Mouse (Mus musculus) lung, postnatal 0 days (tissue): ENCODE data around the gene Ap3b1. TPM values are rescaled to one million over a fixed set of nuclear protein-coding genes. Genes with fewer than 3 reads are reported as not detected.

ENCODE experiments used
- ATAC-seq: fragments of 200-750 bp; cut with Nextera tagmentation; 2 replicates; pipeline ENCODE4 v1.8.0; 2017; ENCODE audit warnings: moderate library complexity
- DNase-seq: peaks from one replicate; pipeline ENCODE4 v3.0.0-alpha.2; 2016; ENCODE audit warnings: low spot score
- H3K27ac ChIP-seq: fragments of 300-500 bp; sonication (generic); 2 replicates; pipeline ENCODE4 v1.5.1; 2014; ENCODE audit warnings: antibody characterized with exemption, mild to moderate bottlenecking, low read length, mixed read lengths
- H3K27me3 ChIP-seq: fragments of 300-500 bp; sonication (generic); replicated peaks from 2 replicates; pipeline ENCODE4 v1.6.1; 2014; ENCODE audit warnings: low read length, mixed read lengths; ENCODE audit not compliant: insufficient read depth
- H3K36me3 ChIP-seq: fragments of 300-500 bp; sonication (generic); 2 replicates; pipeline ENCODE4 v1.6.1; 2014; ENCODE audit warnings: low read length, mixed read lengths; ENCODE audit not compliant: insufficient read depth
- H3K4me1 ChIP-seq: fragments of 300-500 bp; sonication (generic); 2 replicates; pipeline ENCODE4 v1.6.1; 2014; ENCODE audit warnings: antibody characterized with exemption, low read depth, low read length, mixed read lengths; ENCODE audit not compliant: insufficient read depth
- H3K4me2 ChIP-seq: fragments of 300-500 bp; sonication (generic); replicated peaks from 2 replicates; pipeline ENCODE4 v1.6.1; 2014; ENCODE audit warnings: low read depth, mild to moderate bottlenecking, low read length, moderate library complexity, mixed read lengths
- H3K4me3 ChIP-seq: fragments of 300-500 bp; sonication (generic); 2 replicates; pipeline ENCODE4 v1.5.1; 2014; ENCODE audit warnings: low read depth, low read length
- H3K9ac ChIP-seq: fragments of 300-500 bp; sonication (generic); replicated peaks from 2 replicates; pipeline ENCODE4 v1.6.1; 2014; ENCODE audit warnings: low read depth, mild to moderate bottlenecking
- H3K9me3 ChIP-seq: fragments of 300-500 bp; sonication (generic); 2 replicates; pipeline ENCODE4 v1.6.1; 2016; ENCODE audit warnings: low read length, mixed read lengths
- CTCF ChIP-seq: IDR thresholded peaks from 2 replicates; pipeline ENCODE4 v1.5.1; 2016; ENCODE audit warnings: antibody characterized with exemption, mild to moderate bottlenecking
- EP300 ChIP-seq: IDR thresholded peaks from 2 replicates; pipeline ENCODE4 v1.6.1; 2016; ENCODE audit warnings: antibody characterized with exemption, mild to moderate bottlenecking, control low read depth
- WGBS: fragments of 180-500 bp; shearing (Covaris S2); extraction: QIAGEN DNeasy Blood & Tissue Kit; methylation state at CpG from one replicate; pipeline ENCODE4 v1.1.7; 2014; 5-methylcytosine and 5-hydroxymethylcytosine counted together
- polyA plus RNA-seq: library from polyadenylated mRNA; unstranded; fragments of >200 nt; fragmentation: Nextera tagmentation; extraction: Ambion mirVana; gene quantifications from 2 replicates; pipeline ENCODE4 v1.2.1, GENCODE M21; 2015

Gene Ap3b1
- polyA plus RNA-seq, 1 experiment from 2014 or later: 26.1 TPM

- Histone ChIP-seq H3K4me2 (no peak overlapping the region), H3K4me3 (no peak overlapping the region), H3K36me3 (peaks cover 10% of the 10 kb centered on the region), H3K4me1 (0 out of 2 replicates have a peak, but pooled peaks cover 3% of the 10 kb centered on the region), H3K9me3 (no peaks in the 10 kb centered on the region), H3K9ac (no peak overlapping the region), H3K27ac (no peak overlapping the region), H3K27me3 (no peaks in the 10 kb centered on the region)
- ATAC-seq (no peak), DNase-seq (no peak)
- no peak for TF ChIP-seq CTCF
- TF ChIP-seq EP300: no peak
- WGBS: 95% methylated on average over 10 of the region's 10 CpGs
Measured at GRCm38 (mm10) chr13:94396392-94396920, 37.7 kb downstream of the Ap3b1 start.

GRCm38 (mm10) chr13:94398568-94399374, 40.0 kb downstream of the Ap3b1 start:
- Histone ChIP-seq H3K36me3 (peaks cover 10% of the 10 kb centered on the region; the same call in 1 of the 2 replicates), H3K4me1 (0 out of 2 replicates have a peak, but pooled peaks cover 3% of the 10 kb centered on the region), H3K4me3 (no peak overlapping the region), H3K4me2 (no peak overlapping the region), H3K9ac (no peak overlapping the region), H3K9me3 (no peaks in the 10 kb centered on the region), H3K27me3 (no peaks in the 10 kb centered on the region), H3K27ac (no peak overlapping the region)
- no peak for TF ChIP-seq EP300
- no peak for TF ChIP-seq CTCF
- peak; percentile 62 for DNase-seq
- peak; percentile 41 for ATAC-seq
- WGBS: 76% methylated on average over 12 of the region's 12 CpGs

- DNase-seq: no peak
Measured at GRCm38 (mm10) chr13:94400465-94400864, 41.7 kb downstream of the Ap3b1 start.

GRCm38 (mm10) chr13:94423600-94423999, 64.8 kb downstream of the Ap3b1 start:
- 83% methylated on average over 5 of the region's 5 CpGs for WGBS
- TF ChIP-seq EP300: no peak
- no peak for TF ChIP-seq CTCF
- ATAC-seq: no peak

More at GRCm38 (mm10) chr13:94400465-94400864, 41.7 kb downstream of the Ap3b1 start:
- TF ChIP-seq EP300: no peak
- TF ChIP-seq CTCF: no peak
- Histone ChIP-seq H3K9ac (no peak overlapping the region), H3K4me2 (no peak overlapping the region), H3K4me3 (no peak overlapping the region), H3K27ac (no peak overlapping the region), H3K4me1 (0 out of 2 replicates have a peak, but pooled peaks cover 3% of the 10 kb centered on the region), H3K9me3 (no peaks in the 10 kb centered on the region), H3K27me3 (no peaks in the 10 kb centered on the region), H3K36me3 (peaks cover 15% of the 10 kb centered on the region; the same call in 1 of the 2 replicates)
- 79% methylated on average over 8 of the region's 8 CpGs for WGBS
- no peak for ATAC-seq

GRCm38 (mm10) chr13:94429567-94429966, 70.8 kb downstream of the Ap3b1 start:
- Histone ChIP-seq H3K36me3 (no peaks in the 10 kb centered on the region), H3K27ac (no peak overlapping the region), H3K4me3 (no peak overlapping the region), H3K27me3 (no peaks in the 10 kb centered on the region), H3K9me3 (no peaks in the 10 kb centered on the region), H3K4me1 (no peaks in the 10 kb centered on the region), H3K4me2 (no peak overlapping the region), H3K9ac (no peak overlapping the region)
- ATAC-seq: no peak
- TF ChIP-seq CTCF: no peak
- TF ChIP-seq EP300: no peak
- no peak for DNase-seq
- WGBS: 86% methylated on average over 2 of the region's 2 CpGs

More at GRCm38 (mm10) chr13:94423600-94423999, 64.8 kb downstream of the Ap3b1 start:
- Histone ChIP-seq H3K9ac (no peak overlapping the region), H3K36me3 (no peaks in the 10 kb centered on the region), H3K27ac (no peak overlapping the region), H3K4me1 (no peaks in the 10 kb centered on the region), H3K4me2 (no peak overlapping the region), H3K9me3 (no peaks in the 10 kb centered on the region), H3K4me3 (no peak overlapping the region), H3K27me3 (no peaks in the 10 kb centered on the region)
- DNase-seq: no peak

- Histone ChIP-seq H3K27ac (no peak overlapping the region), H3K9me3 (no peaks in the 10 kb centered on the region), H3K9ac (no peak overlapping the region), H3K4me1 (peaks cover 8% of the 10 kb centered on the region; the same call in 1 of the 2 replicates), H3K4me2 (no peak overlapping the region), H3K36me3 (0 out of 2 replicates have a peak, but pooled peaks cover 3% of the 10 kb centered on the region), H3K4me3 (no peak overlapping the region), H3K27me3 (no peaks in the 10 kb centered on the region)
- peak; percentile 57 for DNase-seq
- TF ChIP-seq CTCF (no peak), EP300 (no peak)
- ATAC-seq: peak; percentile 40; the same call in 1 of the 2 replicates
- WGBS: 34% methylated on average over 5 of the region's 5 CpGs
Measured at GRCm38 (mm10) chr13:94439386-94439785, 80.6 kb downstream of the Ap3b1 start.
